Mouse (Mus musculus) cerebellum, adult 2 months (tissue): ENCODE measurements at regions not wholly inside any gene's neighbourhood (a gene's known extent, or its start where the extent isn't known, plus 50 kb on each side); places are given as distances from the start of the nearest gene placed in this dataset.

Source experiments
- DNase-seq, 2 experiments: peaks; one replicate each; pipeline ENCODE4 v3.0.0; 2021
- H3K27ac ChIP-seq: fragments of 200-500 bp; 2 replicates; pipeline ENCODE4 v1.5.1; 2012; ENCODE audit warnings: low read length, control low read depth, inconsistent platforms; ENCODE audit not compliant: insufficient read depth
- H3K27me3 ChIP-seq: fragments of 200-500 bp; 2 replicates; pipeline ENCODE4 v1.6.1; 2012; ENCODE audit warnings: inconsistent platforms, mild to moderate bottlenecking, low read length, moderate library complexity; ENCODE audit not compliant: control insufficient read depth, insufficient read depth
- H3K4me1 ChIP-seq: fragments of 200-500 bp; 2 replicates; pipeline ENCODE4 v1.6.1; 2011; ENCODE audit warnings: low read length; ENCODE audit not compliant: control insufficient read depth, insufficient read depth
- H3K4me3 ChIP-seq: fragments of 200-500 bp; replicated peaks from 2 replicates; pipeline ENCODE3; 2011; ENCODE audit warnings: mild to moderate bottlenecking, low read depth, low read length, control low read depth; ENCODE audit not compliant: insufficient read depth
- CTCF ChIP-seq: fragments of 200-500 bp; IDR thresholded peaks from 2 replicates; pipeline ENCODE4 v1.5.1; 2011; ENCODE audit warnings: low read depth, mild to moderate bottlenecking, control low read depth, low read length, moderate library complexity, borderline replicate concordance; ENCODE audit not compliant: insufficient read depth
- POLR2A ChIP-seq: fragments of 200-500 bp; IDR thresholded peaks from 2 replicates; pipeline ENCODE4 v1.6.1; 2011; ENCODE audit warnings: low read length, control low read depth, borderline replicate concordance; ENCODE audit not compliant: insufficient read depth
- WGBS: fragments of 180-500 bp; shearing (Covaris S2); methylation state at CpG from one replicate; pipeline ENCODE4 v1.1.7; 2018; 5-methylcytosine and 5-hydroxymethylcytosine counted together

DNA sequence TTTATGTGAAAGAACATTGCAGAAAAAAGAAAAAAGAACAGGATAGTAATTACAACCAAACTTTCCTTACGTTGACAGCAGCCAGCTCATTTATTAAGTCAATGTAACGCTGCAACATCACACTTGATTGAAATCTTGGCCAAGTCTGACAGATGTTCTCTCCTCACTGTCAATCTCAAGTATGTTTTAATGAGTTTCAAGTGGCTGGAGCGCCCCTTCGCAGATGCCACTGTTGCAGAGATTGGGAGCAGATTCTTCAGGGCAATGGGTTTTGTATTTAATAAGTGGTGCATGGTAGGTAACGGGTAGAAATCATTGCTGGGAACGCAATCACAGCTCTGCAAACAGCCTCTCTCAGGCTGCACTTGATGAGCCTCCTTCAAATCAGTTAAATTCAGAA, 470.8 kb downstream of the D3Ertd751e start:
- 49% methylated on average over 6 of the region's 6 CpGs for WGBS
- no peak for DNase-seq
- TF ChIP-seq CTCF (no peak), POLR2A (no peak)
- Histone ChIP-seq H3K27ac (no peak overlapping the region), H3K4me1 (no peaks in the 10 kb centered on the region), H3K27me3 (no peaks in the 10 kb centered on the region), H3K4me3 (no peak overlapping the region)

DNA sequence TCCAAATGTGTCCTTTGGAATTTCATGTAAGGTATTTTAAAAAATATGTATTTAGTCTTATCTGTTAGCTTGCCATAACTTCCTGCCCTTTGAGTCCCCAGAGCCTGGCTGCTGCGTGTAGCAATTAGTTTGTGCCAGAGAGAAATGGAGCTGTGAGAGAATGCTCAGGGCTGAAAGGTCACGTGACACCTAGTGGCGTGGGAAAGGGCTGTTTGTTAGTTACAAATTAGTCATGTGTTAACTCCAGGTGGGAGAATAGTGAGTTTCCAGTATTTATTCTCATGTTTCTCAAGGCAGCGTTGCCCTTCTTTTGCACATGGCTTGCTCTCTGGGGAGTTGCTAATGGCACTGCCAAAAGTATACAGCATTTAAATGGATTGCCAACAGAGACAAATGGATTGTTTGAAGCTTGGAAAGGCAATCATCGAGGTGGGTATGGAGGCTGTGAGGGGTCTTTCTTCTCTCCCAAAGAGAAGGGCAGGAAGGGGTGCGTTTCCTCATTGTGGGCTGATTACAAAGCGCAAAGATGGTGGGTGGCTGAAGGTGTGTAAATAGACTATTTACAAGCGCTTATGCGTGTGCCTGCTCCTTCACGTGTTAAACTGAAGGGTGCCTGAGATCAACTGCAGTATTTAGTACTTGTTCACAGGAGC, 472.3 kb downstream of the D3Ertd751e start:
- TF ChIP-seq POLR2A, result no peak
- TF ChIP-seq CTCF, result no peak
- 32% methylated on average over 10 of the region's 10 CpGs for WGBS

DNA sequence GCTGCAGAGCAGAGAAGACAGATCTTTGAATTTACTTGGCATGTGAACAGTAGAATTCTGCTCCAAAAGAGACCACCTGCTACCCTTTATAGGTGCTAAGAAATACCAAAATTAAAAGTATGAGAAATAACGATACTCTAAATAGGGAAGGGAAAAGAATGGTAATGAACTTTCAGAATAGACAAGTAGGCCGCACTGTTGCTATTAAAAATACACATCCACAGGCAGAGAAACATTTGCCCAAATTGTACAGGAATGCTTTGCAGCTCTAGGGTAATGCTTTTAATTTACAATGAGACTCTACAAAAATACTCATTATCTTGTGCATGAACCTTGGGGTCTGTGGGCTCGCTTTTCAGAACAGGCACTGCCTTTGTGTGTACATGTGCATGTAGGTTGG, 476.3 kb downstream of the D3Ertd751e start:
- H3K27me3 ChIP-seq, result no peaks in the 10 kb centered on the region
- H3K4me3 ChIP-seq, result no peak overlapping the region
- no peaks in the 10 kb centered on the region for H3K4me1 ChIP-seq
- DNase-seq, result no peak
- TF ChIP-seq CTCF (no peak), POLR2A (no peak)
- H3K27ac ChIP-seq, result no peak overlapping the region
- WGBS, result 89% methylated on average over 3 of the region's 3 CpGs

More for the DNA sequence above, 472.3 kb downstream of the D3Ertd751e start:
- Histone ChIP-seq H3K4me1 (no peaks in the 10 kb centered on the region), H3K27ac (no peak overlapping the region), H3K4me3 (no peak overlapping the region), H3K27me3 (no peaks in the 10 kb centered on the region)
- no peak for DNase-seq

DNA sequence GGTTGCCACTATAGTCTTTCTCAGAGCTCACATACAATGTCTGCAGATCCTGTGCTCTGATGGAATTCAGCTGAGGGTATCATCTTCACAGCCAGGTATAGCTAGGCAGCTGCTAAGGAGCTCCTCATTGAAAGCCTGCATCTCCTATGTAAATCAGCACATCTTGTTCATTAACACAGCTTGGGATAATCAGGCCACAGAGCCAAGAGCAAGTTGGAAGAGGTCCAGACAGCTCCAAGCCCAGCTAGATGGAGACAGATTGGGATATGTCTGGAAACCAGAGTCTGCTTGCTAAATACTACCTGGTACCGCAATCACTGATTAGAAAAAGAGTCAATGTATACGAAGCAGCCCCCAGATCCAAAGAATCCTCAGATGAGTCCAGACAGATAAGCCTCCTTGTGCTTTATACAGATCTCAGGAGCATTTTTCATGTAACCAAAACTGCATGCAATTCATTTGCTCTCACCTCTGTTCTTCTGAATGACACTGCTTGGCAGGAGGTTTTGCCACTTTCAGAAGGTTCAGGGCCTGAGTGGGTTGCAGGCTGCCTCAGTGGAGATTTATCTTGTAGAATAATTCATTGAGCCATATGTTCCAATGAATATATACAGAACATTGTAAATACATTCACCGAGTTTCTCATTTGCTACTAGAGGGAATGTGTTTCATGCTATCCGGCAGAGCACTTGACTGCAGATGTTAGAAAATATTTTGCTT, 485.4 kb downstream of the D3Ertd751e start:
- Histone ChIP-seq H3K27me3 (no peaks in the 10 kb centered on the region), H3K27ac (no peak overlapping the region), H3K4me3 (no peak overlapping the region), H3K4me1 (peaks cover 10% of the 10 kb centered on the region; the same call in 1 of the 2 replicates)
- WGBS, result 33% methylated on average over 4 of the region's 4 CpGs
- peak; percentile 55 to 75 for DNase-seq
- TF ChIP-seq CTCF (no peak), POLR2A (no peak)

DNA sequence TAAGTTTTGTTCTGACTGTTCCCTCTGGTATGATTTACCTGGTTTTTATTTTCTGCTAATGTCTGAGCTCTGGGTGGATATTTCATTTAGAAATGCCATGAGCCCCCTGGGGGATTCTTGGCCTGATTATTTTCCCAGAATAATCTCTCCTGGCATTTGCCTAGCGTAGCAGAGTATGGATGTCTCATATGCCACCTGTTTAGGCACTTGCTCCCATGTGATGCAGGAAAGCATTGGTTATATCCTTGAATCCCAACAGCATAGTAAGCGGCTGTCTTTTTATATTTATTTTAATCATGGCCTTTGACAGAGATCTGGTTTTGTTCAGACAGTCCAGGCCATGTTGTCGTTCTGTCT, 486.0 kb downstream of the D3Ertd751e start:
- peak; percentile 12 to 36 for DNase-seq
- no peak overlapping the region for H3K4me3 ChIP-seq
- 31% methylated on average over 3 of the region's 3 CpGs for WGBS
- H3K27me3 ChIP-seq, result no peaks in the 10 kb centered on the region
- TF ChIP-seq POLR2A (no peak), CTCF (no peak)
- peaks cover 10% of the 10 kb centered on the region; the same call in 1 of the 2 replicates for H3K4me1 ChIP-seq
- H3K27ac ChIP-seq, result no peak overlapping the region

DNA sequence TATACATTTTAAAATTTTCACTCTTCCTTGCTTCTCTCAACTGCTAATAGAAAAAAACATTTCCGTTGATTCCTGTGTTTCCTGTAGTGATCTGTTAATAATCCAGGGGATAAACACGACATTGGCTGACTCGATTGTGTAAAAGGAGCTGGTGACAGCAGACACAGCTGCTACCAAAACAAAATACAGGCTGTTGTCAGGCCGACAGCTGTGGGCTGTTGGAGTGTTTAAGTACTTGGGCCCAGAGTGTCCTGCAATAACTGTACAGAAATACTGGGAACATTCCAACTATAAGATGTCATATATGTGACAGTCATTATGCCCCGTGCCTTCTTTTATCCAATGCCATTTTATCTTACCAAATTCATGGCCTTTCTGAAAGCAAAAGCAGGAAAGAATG, 489.9 kb downstream of the D3Ertd751e start:
- Histone ChIP-seq H3K4me3 (no peak overlapping the region), H3K27ac (no peak overlapping the region), H3K4me1 (peaks cover 10% of the 10 kb centered on the region; the same call in 1 of the 2 replicates), H3K27me3 (no peaks in the 10 kb centered on the region)
- WGBS, result 84% methylated on average over 5 of the region's 5 CpGs
- TF ChIP-seq CTCF, result no peak
- no peak for TF ChIP-seq POLR2A
- DNase-seq, result no peak

DNA sequence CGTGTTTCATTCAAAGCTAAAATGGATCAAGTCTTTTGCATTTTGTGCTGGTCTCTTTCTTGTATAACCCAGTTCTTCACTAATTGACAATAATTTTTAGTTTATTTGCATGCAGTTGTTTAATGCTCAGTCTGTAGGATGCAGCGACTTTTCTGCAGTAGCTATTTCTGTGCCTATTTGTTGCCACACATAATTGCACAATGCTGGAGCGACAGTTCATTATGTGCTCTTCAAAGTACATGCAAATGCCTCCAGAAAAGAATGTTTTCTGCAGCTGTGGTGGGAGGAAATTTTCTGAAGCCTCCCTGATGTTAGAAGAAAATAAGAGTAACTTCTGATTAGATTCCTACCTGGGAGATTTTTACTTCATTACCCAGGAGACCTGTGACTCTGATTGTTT, 491.3 kb downstream of the D3Ertd751e start:
- H3K27me3 ChIP-seq, result no peaks in the 10 kb centered on the region
- DNase-seq, result no peak
- H3K4me1 ChIP-seq, result peaks cover under 1% of the 10 kb centered on the region; the same call in 1 of the 2 replicates
- 84% methylated on average over 3 of the region's 3 CpGs for WGBS
- no peak overlapping the region for H3K27ac ChIP-seq
- TF ChIP-seq POLR2A, result no peak
- TF ChIP-seq CTCF, result no peak
- H3K4me3 ChIP-seq, result no peak overlapping the region

DNA sequence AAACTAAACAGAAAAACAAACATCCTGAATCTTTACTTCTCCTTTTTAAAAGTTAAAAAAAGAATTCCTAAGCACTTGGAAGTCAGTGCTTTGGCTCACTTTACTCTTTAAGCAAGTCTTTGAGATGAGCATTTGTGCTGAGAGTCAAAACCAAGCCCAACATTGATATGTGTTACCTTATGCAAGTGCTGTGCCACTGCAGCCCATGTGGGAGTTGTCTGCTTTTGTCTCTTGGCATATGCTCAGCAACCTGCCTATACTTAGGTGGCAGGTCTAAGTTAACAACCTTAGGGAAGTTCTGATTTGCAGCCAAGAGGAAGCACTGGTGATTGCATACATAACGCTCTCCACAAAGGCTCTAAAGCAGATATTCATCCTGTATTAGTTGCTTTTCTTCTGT, 493.1 kb downstream of the D3Ertd751e start:
- DNase-seq, result no peak
- Histone ChIP-seq H3K27ac (no peak overlapping the region), H3K4me3 (no peak overlapping the region), H3K27me3 (no peaks in the 10 kb centered on the region), H3K4me1 (no peaks in the 10 kb centered on the region)
- WGBS, result 78% methylated on average over 1 of the region's 1 CpGs
- TF ChIP-seq POLR2A (no peak), CTCF (no peak)
